Mouse (Mus musculus) liver, embryonic 14.5 days (tissue): ENCODE measurements around the gene Ambra1.

Experiments used
- CTCF ChIP-seq: IDR thresholded peaks from 2 replicates; pipeline ENCODE4 v1.5.1; 2016; ENCODE audit warnings: antibody characterized with exemption, low read depth, control low read depth
- EP300 ChIP-seq: IDR thresholded peaks from 2 replicates; pipeline ENCODE4 v1.6.1; 2016; ENCODE audit warnings: antibody characterized with exemption, low read depth

DNA sequence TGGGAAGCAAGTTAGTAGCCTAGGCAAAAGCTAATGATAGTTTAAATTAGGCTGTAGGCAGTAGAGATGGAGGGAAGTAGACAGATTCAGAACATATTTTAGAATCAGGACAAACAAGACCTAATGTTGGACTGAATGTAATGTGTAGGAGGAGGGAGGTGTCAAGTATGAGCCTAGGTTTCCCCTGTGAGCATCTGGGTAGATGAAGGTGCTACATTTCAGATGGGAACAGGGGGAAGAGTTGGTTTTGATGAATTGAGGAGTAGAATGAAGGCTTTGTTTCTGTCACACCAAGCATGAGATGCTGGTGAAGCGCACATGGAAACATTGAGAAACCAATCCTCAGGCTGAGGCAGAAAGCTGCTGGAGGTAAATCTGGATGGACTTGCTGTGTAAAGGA lies 9.7 kb downstream of the Ambra1 start:
- no peak for TF ChIP-seq CTCF
- no peak for TF ChIP-seq EP300
